In the genomic region with DNA sequence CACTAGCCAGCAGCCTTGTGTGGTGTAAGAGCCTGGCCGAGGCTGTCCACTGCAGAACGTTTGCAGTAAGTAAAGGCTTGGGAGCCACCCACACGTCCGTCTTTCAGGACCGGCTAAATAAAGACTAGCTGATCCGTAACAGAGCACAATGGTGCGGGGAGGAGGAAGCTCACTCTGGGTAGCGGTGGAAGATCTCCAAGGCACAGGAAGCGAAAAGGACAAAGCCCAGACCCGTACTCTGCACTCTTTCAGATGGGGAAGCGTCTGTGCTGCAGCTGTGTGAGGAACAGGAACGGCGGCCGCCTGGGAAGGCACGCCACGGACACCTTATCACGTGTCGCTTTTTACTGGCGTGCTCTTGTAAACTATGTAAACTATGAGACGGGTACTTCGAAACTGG, we compare ENCODE assay signal across 8 mouse cellular contexts. TPM values are rescaled to one million over a fixed set of nuclear protein-coding genes. Genes with fewer than 3 reads are reported as not detected.
DNase-seq lines count a peak whose midpoint lies in the region; ATAC-seq and TF ChIP-seq lines count a peak whose summit lies in the region.

No protein-coding gene starts in this region.

- ATAC-seq in intestine, embryonic 15.5 days, result peak; percentile 69
- peak; percentile 36; the same call in 1 of the 2 replicates for ATAC-seq in liver, embryonic 14.5 days (ENCODE audit: insufficient read depth)
- no peak for ATAC-seq in neural tube, embryonic 15.5 days (ENCODE audit: low FRiP score)

- WGBS in intestine, embryonic 15.5 days, result 26% methylated on average over 21 of the region's 21 CpGs
- 14% methylated on average over 21 of the region's 21 CpGs for WGBS in liver, embryonic 14.5 days (ENCODE audit: insufficient replicate concordance)
- 67% methylated on average over 21 of the region's 21 CpGs for WGBS in neural tube, embryonic 15.5 days

- no peak for TF ChIP-seq EP300 in liver, embryonic 14.5 days (IDR thresholded peaks at IDR 0.05; ENCODE audit: low read depth)

- H3K27me3 ChIP-seq in intestine, embryonic 15.5 days (replicated peaks), result no peaks in the 10 kb centered on the region
- no peaks in the 10 kb centered on the region for H3K27me3 ChIP-seq in liver, embryonic 14.5 days (ENCODE audit: control insufficient read depth, insufficient read depth, low read length)
- H3K27me3 ChIP-seq in neural tube, embryonic 15.5 days (replicated peaks), result no peaks in the 10 kb centered on the region

- H3K4me3 ChIP-seq in intestine, embryonic 15.5 days (replicated peaks), result no peak overlapping the region
- no peak overlapping the region for H3K4me3 ChIP-seq in liver, embryonic 14.5 days (ENCODE audit: insufficient read depth in 1 of 2, low read depth in 2 of 2, low read length in 2 of 2)
- no peak overlapping the region for H3K4me3 ChIP-seq in neural tube, embryonic 15.5 days (replicated peaks)

- no peak for TF ChIP-seq CTCF in liver, embryonic 14.5 days (IDR thresholded peaks at IDR 0.05; ENCODE audit: low read depth)

- H3K4me1 ChIP-seq in intestine, embryonic 15.5 days (replicated peaks), result peaks cover 37% of the 10 kb centered on the region
- H3K4me1 ChIP-seq in liver, embryonic 14.5 days (replicated peaks; ENCODE audit: control insufficient read depth in 2 of 2, insufficient read depth in 2 of 2, low read length in 1 of 2), result peaks cover 4 to 18% of the 10 kb centered on the region in 2 experiments; a peak in 3 of 4 replicates
- peaks cover 44% of the 10 kb centered on the region for H3K4me1 ChIP-seq in neural tube, embryonic 15.5 days

- H3K9ac ChIP-seq in intestine, embryonic 15.5 days, result 0 out of 2 replicates have a peak overlapping the region, but pooled peaks have one; percentile 11
- no peak overlapping the region for H3K9ac ChIP-seq in liver, embryonic 14.5 days (replicated peaks)
- no peak overlapping the region for H3K9ac ChIP-seq in neural tube, embryonic 15.5 days (replicated peaks)

- H3K36me3 ChIP-seq in intestine, embryonic 15.5 days, result peaks cover 43% of the 10 kb centered on the region
- H3K36me3 ChIP-seq in liver, embryonic 14.5 days (replicated peaks; ENCODE audit: control insufficient read depth, insufficient read depth, low read depth), result no peaks in the 10 kb centered on the region
- peaks cover 76% of the 10 kb centered on the region for H3K36me3 ChIP-seq in neural tube, embryonic 15.5 days

- H3K9me3 ChIP-seq in intestine, embryonic 15.5 days, result no peaks in the 10 kb centered on the region
- H3K9me3 ChIP-seq in liver, embryonic 14.5 days (ENCODE audit: control insufficient read depth, low read length), result no peaks in the 10 kb centered on the region
- no peaks in the 10 kb centered on the region for H3K9me3 ChIP-seq in neural tube, embryonic 15.5 days (replicated peaks)

- peak overlapping the region; percentile 83 for H3K27ac ChIP-seq in intestine, embryonic 15.5 days
- H3K27ac ChIP-seq in liver, embryonic 14.5 days, result no peak overlapping the region
- peak overlapping the region; percentile 64 for H3K27ac ChIP-seq in neural tube, embryonic 15.5 days (replicated peaks)

- peak; percentile 23 for DNase-seq in kidney, adult 18-20 months
- no peak for DNase-seq in kidney, adult 11 months
- peak; percentile 96 for DNase-seq in heart, adult 11 months
- DNase-seq in liver, embryonic 14.5 days (ENCODE audit: low read depth in 3 of 3, low spot score in 3 of 3), result no peak
- no peak for DNase-seq in B cell, adult 2 months
- DNase-seq in thymus, postnatal 0 days (ENCODE audit: low spot score), result no peak

- peak overlapping the region; percentile 37 for H3K4me2 ChIP-seq in intestine, embryonic 15.5 days (replicated peaks)
- peak overlapping the region; percentile 21; the same call in 1 of the 2 replicates for H3K4me2 ChIP-seq in liver, embryonic 14.5 days (ENCODE audit: low read depth)
- H3K4me2 ChIP-seq in neural tube, embryonic 15.5 days, result no peak overlapping the region

RNA-seq across cellular contexts. Expression of gene Csnk1e, which starts 22.5 kb away (rescaled TPM):
- 59.1 and 61.8 TPM in 2 replicates for polyA plus RNA-seq in intestine, embryonic 15.5 days (2015; fragmentation: Nextera tagmentation; extraction: Ambion mirVana)
- 9.5 and 9.8 TPM in 2 replicates for polyA plus RNA-seq in liver, embryonic 14.5 days (2012; rRNA removed)
- 3.7 and 5.5 TPM in 2 replicates for polyA plus RNA-seq in liver, embryonic 14.5 days (2014; fragmentation: Nextera tagmentation; extraction: Ambion mirVana)
- polyA plus RNA-seq in neural tube, embryonic 15.5 days (2015; fragmentation: Nextera tagmentation; extraction: Ambion mirVana), result 178 and 216 TPM in 2 replicates
- 52.2 and 70.8 TPM in 2 replicates for polyA plus RNA-seq in thymus, postnatal 0 days (2015; fragmentation: Nextera tagmentation; extraction: Ambion mirVana)

RNA-seq across cellular contexts. Expression of gene Tmem184b, which starts 29.5 kb away (rescaled TPM):
- 49.4 and 51.0 TPM in 2 replicates for polyA plus RNA-seq in intestine, embryonic 15.5 days (2015; fragmentation: Nextera tagmentation; extraction: Ambion mirVana)
- 7.2 and 10.3 TPM in 2 replicates for polyA plus RNA-seq in liver, embryonic 14.5 days (2012; rRNA removed)
- 5.7 and 8.6 TPM in 2 replicates for polyA plus RNA-seq in liver, embryonic 14.5 days (2014; fragmentation: Nextera tagmentation; extraction: Ambion mirVana)
- 43.1 and 46.3 TPM in 2 replicates for polyA plus RNA-seq in neural tube, embryonic 15.5 days (2015; fragmentation: Nextera tagmentation; extraction: Ambion mirVana)
- polyA plus RNA-seq in thymus, postnatal 0 days (2015; fragmentation: Nextera tagmentation; extraction: Ambion mirVana), result 30.0 and 37.4 TPM in 2 replicates

Comparison
In these comparisons a context has a peak if more than half of its experiments do, and no peak if none do; other contexts are left out.
1. DNase-seq: peak in kidney, adult 18-20 months (single experiment) and heart, adult 11 months (single experiment); none in kidney, adult 11 months (single experiment), liver, embryonic 14.5 days (0 of 3), B cell, adult 2 months (0 of 2) and thymus, postnatal 0 days (single experiment).